Mouse (Mus musculus) lung, adult 18-20 months (tissue): ENCODE data around the gene Gramd1c.

Experiments
- DNase-seq, 2 experiments: peaks; one replicate each; pipeline ENCODE4 v3.0.0; 2022; ENCODE audit warnings: mixed read lengths in 2 of 2

The Gramd1c gene

GRCm38 (mm10) chr16:44018372-44018771, 44.8 kb downstream of the Gramd1c start:
- no peak for DNase-seq

GRCm38 (mm10) chr16:44017707-44018106, 45.4 kb downstream of the Gramd1c start:
- DNase-seq = no peak

GRCm38 (mm10) chr16:44016164-44016563, 47.0 kb downstream of the Gramd1c start:
- peak; percentile 83 to 88 for DNase-seq

GRCm38 (mm10) chr16:44015416-44016158, 47.6 kb downstream of the Gramd1c start:
- DNase-seq = no peak

- no peak for DNase-seq
These were observed 52.1 kb downstream of the Gramd1c start for GRCm38 (mm10) chr16:44011010-44011409.

GRCm38 (mm10) chr16:44002086-44002485, 61.1 kb downstream of the Gramd1c start:
- DNase-seq = no peak

- no peak for DNase-seq
These were observed 63.6 kb downstream of the Gramd1c start for GRCm38 (mm10) chr16:43999541-43999940.

- no peak for DNase-seq
These were observed 64.0 kb downstream of the Gramd1c start for GRCm38 (mm10) chr16:43999111-43999510.

GRCm38 (mm10) chr16:43994623-43995022, 68.5 kb downstream of the Gramd1c start:
- DNase-seq = no peak

GRCm38 (mm10) chr16:43986299-43986698, 76.8 kb downstream of the Gramd1c start:
- no peak for DNase-seq

- DNase-seq = no peak
These were observed 83.0 kb downstream of the Gramd1c start for GRCm38 (mm10) chr16:43980110-43980609.

- peak; percentile 44 to 55 for DNase-seq
These were observed 83.6 kb downstream of the Gramd1c start, which contains the start of gene Zdhhc23 for GRCm38 (mm10) chr16:43979328-43980109. TSS of gene Zdhhc23 (minus strand) at chr16:43979791.

- no peak for DNase-seq
These were observed 84.2 kb downstream of the Gramd1c start for GRCm38 (mm10) chr16:43979010-43979327.

- no peak for DNase-seq
These were observed 89.4 kb downstream of the Gramd1c start for GRCm38 (mm10) chr16:43973606-43974220.

GRCm38 (mm10) chr16:43973147-43973546, 90.0 kb downstream of the Gramd1c start:
- no peak for DNase-seq

- DNase-seq = no peak
These were observed 90.8 kb downstream of the Gramd1c start for GRCm38 (mm10) chr16:43972391-43972790.

- DNase-seq = no peak
These were observed 91.4 kb downstream of the Gramd1c start for GRCm38 (mm10) chr16:43971741-43972140.

- DNase-seq = no peak
These were observed 92.0 kb downstream of the Gramd1c start for GRCm38 (mm10) chr16:43971189-43971588.

- no peak for DNase-seq
These were observed 92.7 kb downstream of the Gramd1c start for GRCm38 (mm10) chr16:43970426-43970825.

GRCm38 (mm10) chr16:43965781-43966389, 97.3 kb downstream of the Gramd1c start:
- DNase-seq = peak in 1 of 2 experiments; percentile 20

- no peak for DNase-seq
These were observed 99.4 kb downstream of the Gramd1c start for GRCm38 (mm10) chr16:43963780-43964179.

- DNase-seq = no peak
These were observed 99.9 kb downstream of the Gramd1c start for GRCm38 (mm10) chr16:43963291-43963690.

- no peak for DNase-seq
These were observed 105.1 kb downstream of the Gramd1c start for GRCm38 (mm10) chr16:43958038-43958437.
